Mouse (Mus musculus) spleen, adult 2 months (tissue): ENCODE results near the gene Hivep3. TPM values are rescaled to one million over a fixed set of nuclear protein-coding genes. Genes with fewer than 3 reads are reported as not detected.

Experiments
- DNase-seq, 2 experiments: peaks; one replicate each; pipeline versions ENCODE4 v3.0.0 to v3.0.0-alpha.2; 2012 to 2021; ENCODE audit warnings: low spot score in 2 of 2, low read depth in 1 of 2
- H3K27ac ChIP-seq: fragments of 200-500 bp; 2 replicates; pipeline ENCODE4 v1.5.1; 2012; ENCODE audit warnings: low read length, inconsistent platforms; ENCODE audit not compliant: insufficient read depth
- H3K27me3 ChIP-seq: fragments of 200-500 bp; 2 replicates; pipeline ENCODE4 v1.6.1; 2012; ENCODE audit warnings: mild to moderate bottlenecking, moderate library complexity, low read length, inconsistent platforms; ENCODE audit not compliant: control insufficient read depth, insufficient read depth
- H3K36me3 ChIP-seq: fragments of 200-500 bp; 2 replicates; pipeline ENCODE4 v1.6.1; 2012; ENCODE audit warnings: mild to moderate bottlenecking, low read length, inconsistent platforms; ENCODE audit not compliant: control insufficient read depth, insufficient read depth
- H3K4me1 ChIP-seq: fragments of 200-500 bp; 2 replicates; pipeline ENCODE4 v1.6.1; 2011; ENCODE audit warnings: inconsistent platforms; ENCODE audit not compliant: control insufficient read depth, insufficient read depth, insufficient read length
- H3K4me3 ChIP-seq: fragments of 200-500 bp; 2 replicates; pipeline ENCODE4 v1.5.1; 2011; ENCODE audit warnings: mild to moderate bottlenecking, inconsistent platforms; ENCODE audit not compliant: insufficient read depth, insufficient read length; ENCODE audit errors: extremely low read depth
- CTCF ChIP-seq: fragments of 200-500 bp; IDR thresholded peaks from 2 replicates; pipeline ENCODE4 v1.5.1; 2011; ENCODE audit warnings: mild to moderate bottlenecking, inconsistent platforms; ENCODE audit not compliant: insufficient read depth, insufficient read length, insufficient replicate concordance; ENCODE audit errors: extremely low read depth
- POLR2A ChIP-seq: fragments of 200-500 bp; IDR thresholded peaks from 2 replicates; pipeline ENCODE4 v1.6.1; 2011; ENCODE audit warnings: low read depth, low read length, inconsistent platforms
- WGBS: fragments of 180-500 bp; shearing (Covaris S2); methylation state at CpG from one replicate; pipeline ENCODE4 v1.1.7; 2018; 5-methylcytosine and 5-hydroxymethylcytosine counted together
- polyA plus RNA-seq: library from polyadenylated mRNA; depleted of rRNA; stranded (reverse); fragments of >200 nt; gene quantifications from 2 replicates; pipeline ENCODE4 v1.2.3, GENCODE M21; 2012

Hivep3 gene
- polyA plus RNA-seq, 1 experiment = 8.7 TPM

DNA sequence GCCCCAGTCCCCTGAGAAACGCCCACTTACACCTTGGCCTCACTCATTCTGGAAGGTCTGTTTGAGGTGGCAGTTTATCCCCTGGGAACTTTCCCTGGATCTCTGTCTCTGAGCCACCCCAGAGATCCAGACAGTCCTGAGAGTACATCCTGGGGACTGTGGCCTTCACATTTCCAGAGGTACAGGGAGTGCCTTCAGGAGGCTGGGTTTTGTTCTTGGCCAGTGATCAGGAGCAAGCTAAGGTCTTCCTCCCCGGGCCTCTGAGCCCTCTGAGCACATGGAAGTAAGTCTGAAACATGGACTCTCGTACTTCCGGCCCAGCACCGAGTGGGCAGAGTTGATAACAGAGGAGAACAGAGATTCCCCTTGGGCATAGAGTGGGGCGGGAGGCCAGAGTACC, 391.1 kb downstream of the Hivep3 start:
- 83% methylated on average over 6 of the region's 6 CpGs for WGBS
- no peak for DNase-seq
- Histone ChIP-seq H3K27ac (no peak overlapping the region), H3K4me3 (no peak overlapping the region), H3K27me3 (no peaks in the 10 kb centered on the region), H3K4me1 (no peaks in the 10 kb centered on the region), H3K36me3 (no peaks in the 10 kb centered on the region)
- TF ChIP-seq POLR2A (no peak), CTCF (no peak)

DNA sequence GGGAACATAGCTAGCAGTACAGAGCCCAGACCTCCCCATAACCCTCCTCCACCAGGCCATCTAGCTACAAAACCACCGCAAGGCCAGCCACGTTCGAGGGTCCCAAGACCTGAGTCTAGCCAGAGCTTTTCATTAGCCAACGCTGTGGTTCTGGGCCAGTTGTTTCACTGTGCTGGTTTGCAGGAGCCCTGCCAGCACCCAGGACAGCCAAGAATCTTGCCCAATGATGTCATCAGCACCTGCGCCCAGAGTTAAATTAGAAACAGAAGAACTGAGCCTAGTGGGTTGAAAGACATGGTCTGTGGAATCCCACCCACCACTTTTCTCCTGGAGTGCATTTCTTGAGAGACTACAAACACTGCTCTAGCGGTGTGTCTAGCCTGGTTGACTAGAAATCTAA, 392.5 kb downstream of the Hivep3 start:
- Histone ChIP-seq H3K27me3 (no peaks in the 10 kb centered on the region), H3K36me3 (no peaks in the 10 kb centered on the region), H3K4me1 (no peaks in the 10 kb centered on the region), H3K4me3 (no peak overlapping the region), H3K27ac (no peak overlapping the region)
- no peak for DNase-seq
- TF ChIP-seq POLR2A (no peak), CTCF (no peak)
- 91% methylated on average over 6 of the region's 6 CpGs for WGBS

DNA sequence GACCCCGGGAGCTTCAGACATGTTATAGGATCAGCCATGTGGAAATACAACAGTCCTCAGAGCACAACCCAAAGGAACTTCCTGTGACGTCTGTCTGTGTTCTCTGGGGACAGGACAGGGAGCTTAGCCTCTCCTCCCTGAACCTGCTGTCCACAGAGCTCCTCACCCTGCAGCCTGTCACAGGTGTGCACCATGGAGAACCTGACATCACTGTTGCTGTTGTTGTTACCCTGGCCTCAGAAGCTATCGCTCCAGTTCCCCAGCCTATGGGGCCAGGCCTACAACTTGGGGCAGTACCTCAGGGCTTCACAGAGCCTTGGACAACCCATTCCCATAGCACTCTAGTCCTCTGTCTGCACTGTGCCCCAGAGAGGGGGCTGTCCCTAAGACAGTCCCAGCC, 393.7 kb downstream of the Hivep3 start:
- Histone ChIP-seq H3K36me3 (peaks cover 5% of the 10 kb centered on the region), H3K27ac (no peak overlapping the region), H3K4me3 (no peak overlapping the region), H3K27me3 (no peaks in the 10 kb centered on the region), H3K4me1 (no peaks in the 10 kb centered on the region)
- no peak for DNase-seq
- 55% methylated on average over 3 of the region's 3 CpGs for WGBS
- TF ChIP-seq CTCF = no peak
- no peak for TF ChIP-seq POLR2A

DNA sequence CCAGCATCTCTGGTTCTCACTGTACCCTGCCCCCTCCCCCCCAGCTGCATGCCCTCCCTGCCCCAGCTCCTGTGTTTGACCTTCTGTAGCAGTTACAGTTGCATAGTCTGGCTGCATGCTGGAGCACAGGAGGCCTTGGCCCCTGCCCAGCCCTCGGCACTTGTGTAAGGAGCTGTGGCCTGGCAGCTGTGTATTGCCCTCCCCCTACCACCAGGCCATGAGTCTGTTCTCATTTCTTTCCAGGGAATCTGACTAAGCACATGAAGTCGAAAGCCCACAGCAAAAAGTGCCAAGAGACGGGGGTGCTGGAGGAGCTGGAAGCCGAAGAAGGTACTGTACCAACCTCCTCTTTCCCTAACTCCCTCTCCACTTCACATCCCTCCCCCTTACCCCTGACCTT, 394.4 kb downstream of the Hivep3 start:
- DNase-seq = no peak
- no peaks in the 10 kb centered on the region for H3K27me3 ChIP-seq
- 81% methylated on average over 4 of the region's 4 CpGs for whole genome bisulfite sequencing

DNA sequence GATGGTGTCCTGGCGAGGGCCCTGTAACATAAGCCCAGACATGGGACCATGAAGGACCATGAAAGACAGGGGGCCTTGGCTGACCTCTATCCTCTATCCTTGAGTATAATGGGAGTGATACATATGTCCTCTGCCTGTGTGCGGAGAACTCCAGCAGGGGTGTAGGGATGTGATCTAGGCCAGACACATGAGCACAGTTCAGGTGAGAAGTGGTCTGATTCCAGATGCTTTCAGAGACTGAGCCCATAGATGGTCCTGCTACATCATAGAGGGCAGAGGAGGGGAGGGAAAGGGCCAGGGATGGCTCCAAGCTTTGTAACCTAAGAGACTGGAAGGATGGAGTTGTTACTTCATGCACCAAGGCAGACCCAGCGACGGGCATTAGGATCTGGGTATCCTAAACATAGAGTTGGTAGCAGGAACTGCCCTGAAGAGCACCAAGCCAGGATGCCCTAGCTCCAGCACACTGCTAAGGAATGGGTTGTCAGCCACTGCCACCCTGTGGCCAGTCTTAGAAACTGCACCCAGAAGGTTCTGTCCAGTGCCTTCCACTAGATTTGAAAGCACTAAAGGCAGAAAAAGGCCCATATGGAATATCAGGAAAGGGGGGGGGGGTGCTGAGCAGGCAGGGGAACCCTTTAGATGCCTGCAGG, 395.8 kb downstream of the Hivep3 start:
- Histone ChIP-seq H3K27me3 (no peaks in the 10 kb centered on the region), H3K4me3 (no peak overlapping the region), H3K36me3 (peaks cover 11% of the 10 kb centered on the region), H3K4me1 (no peaks in the 10 kb centered on the region), H3K27ac (no peak overlapping the region)
- 53% methylated on average over 4 of the region's 4 CpGs for WGBS
- peak in 1 of 2 experiments; percentile 31 for DNase-seq
- TF ChIP-seq POLR2A (no peak), CTCF (peak; percentile 86; the same call in 1 of the 2 replicates)

More for the DNA sequence above, 394.4 kb downstream of the Hivep3 start:
- TF ChIP-seq CTCF = no peak
- no peak for TF ChIP-seq POLR2A
- peaks cover 7% of the 10 kb centered on the region for H3K36me3 ChIP-seq
- no peak overlapping the region for H3K27ac ChIP-seq
- H3K4me3 ChIP-seq = no peak overlapping the region
- no peaks in the 10 kb centered on the region for H3K4me1 ChIP-seq

DNA sequence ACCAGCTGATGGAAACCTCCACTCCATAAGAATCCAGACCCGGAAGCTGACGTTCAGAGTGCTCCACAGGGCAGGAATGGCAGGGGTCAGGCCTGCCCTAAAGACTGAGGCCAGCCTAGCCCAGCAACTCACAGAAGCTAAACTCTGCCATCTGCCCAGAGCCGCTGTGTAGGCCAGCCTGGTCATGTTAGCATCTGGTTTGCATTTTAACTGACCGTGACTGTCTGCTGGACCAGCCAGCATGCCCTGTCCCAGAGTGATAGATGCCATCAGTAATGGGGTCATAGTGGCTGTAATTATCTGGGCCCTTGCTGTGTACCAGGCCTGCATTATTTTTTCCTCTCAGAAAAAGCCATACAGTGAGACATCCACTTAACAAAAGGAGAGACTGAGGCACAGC, 397.3 kb downstream of the Hivep3 start:
- Histone ChIP-seq H3K36me3 (peaks cover 11% of the 10 kb centered on the region), H3K4me1 (no peaks in the 10 kb centered on the region), H3K27me3 (no peaks in the 10 kb centered on the region), H3K4me3 (no peak overlapping the region), H3K27ac (no peak overlapping the region)
- no peak for DNase-seq
- 94% methylated on average over 4 of the region's 4 CpGs for WGBS
- no peak for TF ChIP-seq CTCF
- TF ChIP-seq POLR2A = no peak

DNA sequence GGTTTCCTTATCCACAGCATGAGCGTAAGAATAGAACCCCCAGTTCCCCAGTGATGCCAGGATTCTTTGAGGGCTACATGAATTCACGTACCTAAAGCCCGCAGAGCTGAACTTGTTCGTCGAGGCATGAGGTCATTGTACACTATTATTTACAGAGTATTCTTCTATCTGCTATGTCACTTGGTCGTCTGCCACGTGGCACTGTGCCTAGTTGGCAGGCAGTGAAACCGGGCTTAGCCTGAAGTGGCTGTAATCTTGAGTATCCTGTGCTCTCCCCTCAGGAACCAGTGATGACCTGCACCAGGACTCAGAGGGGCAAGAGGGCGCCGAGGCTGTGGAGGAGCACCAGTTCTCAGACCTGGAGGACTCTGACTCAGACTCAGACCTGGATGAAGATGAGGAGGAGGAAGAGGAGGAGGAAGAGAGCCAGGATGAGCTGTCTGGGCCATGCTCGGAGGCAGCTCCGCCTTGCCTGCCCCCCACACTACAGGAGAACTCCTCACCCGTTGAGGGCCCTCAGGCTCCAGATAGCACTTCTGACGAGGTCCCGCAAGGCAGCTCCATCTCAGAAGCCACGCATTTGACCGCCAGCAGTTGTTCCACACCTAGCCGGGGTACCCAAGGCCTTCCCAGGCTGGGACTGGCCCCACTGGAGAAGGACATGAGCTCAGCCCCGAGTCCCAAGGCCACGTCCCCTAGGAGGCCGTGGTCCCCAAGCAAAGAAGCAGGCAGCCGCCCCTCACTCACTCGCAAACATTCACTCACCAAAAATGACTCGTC, 398.0 kb downstream of the Hivep3 start:
- Histone ChIP-seq H3K27me3 (no peaks in the 10 kb centered on the region), H3K36me3 (peaks cover 11% of the 10 kb centered on the region), H3K27ac (no peak overlapping the region), H3K4me1 (no peaks in the 10 kb centered on the region), H3K4me3 (no peak overlapping the region)
- no peak for DNase-seq
- 87% methylated on average over 24 of the region's 24 CpGs for WGBS
- no peak for TF ChIP-seq POLR2A
- TF ChIP-seq CTCF = no peak
